Mouse (Mus musculus) frontal cortex, postnatal 10 days (tissue): Measurements from ENCODE around the gene Gm8247.
A peak's percentile ranks its signal among the peaks of the same experiment; 100 is the strongest.
"Not testable (repeated sequence)": the region's sequence is repeated elsewhere in the genome, so short reads cannot be mapped to it uniquely, and the experiment has no call there.

Experiments used
- DNase-seq, 2 experiments: peaks; one replicate each; pipeline ENCODE4 v3.0.0; 2022; ENCODE audit warnings: low spot score in 2 of 2, mixed read lengths in 1 of 2

The Gm8247 gene

GRCm38 (mm10) chr14:44582853-44583252 is at the start of gene Gm8247:
TSS of gene Gm8247 (plus strand) at chr14:44583153.
- not testable (repeated sequence) for DNase-seq

GRCm38 (mm10) chr14:44547961-44548360 is 35.0 kb upstream of the Gm8247 start:
- not testable (repeated sequence) for DNase-seq

- peak in 1 of 2 experiments; percentile 3 for DNase-seq
Measured at GRCm38 (mm10) chr14:44591765-44592164, 8.8 kb downstream of the Gm8247 start.

- DNase-seq: not testable (repeated sequence)
Measured at GRCm38 (mm10) chr14:44627737-44628136, 44.8 kb downstream of the Gm8247 start, which contains the start of gene Gm5624. TSS of gene Gm5624 (minus strand) at chr14:44627938.
